Mouse (Mus musculus): Measurements from ENCODE around the gene Orc6. TPM values are rescaled to one million over a fixed set of nuclear protein-coding genes. Genes with fewer than 3 reads are reported as not detected.

Orc6 gene
- total RNA-seq (2014; rRNA removed) (41.4 and 43.2 TPM in 2 replicates), polyA plus RNA-seq (2015; fragmentation: Nextera tagmentation; extraction: Ambion mirVana) (62.3 and 63.8 TPM in 2 replicates)

- Histone ChIP-seq H3K4me2 (ENCODE audit: low read depth, low read length) (peak within 1 kb of the TSS; percentile 81), H3K27ac (peak within 1 kb of the TSS; percentile 99), H3K27me3 (ENCODE audit: insufficient read depth, low read length) (no peaks in the 10 kb centered on the region), H3K4me3 (ENCODE audit: low read length) (peak within 1 kb of the TSS; percentile 93), H3K9me3 (ENCODE audit: low read length) (no peaks in the 10 kb centered on the region), H3K4me1 (ENCODE audit: insufficient read depth, low read length) (peaks cover 14% of the 10 kb centered on the region), H3K36me3 (ENCODE audit: insufficient read depth, low read length) (peaks cover 8% of the 10 kb centered on the region; the same call in 1 of the 2 replicates), H3K9ac (replicated peaks; ENCODE audit: low read length) (peak within 1 kb of the TSS; percentile 88)
- under 1% methylated on average over 63 of the region's 63 CpGs for WGBS
- DNase-seq (ENCODE audit: low spot score) (peak; percentile 99), ATAC-seq (peak; percentile 99)
- TF ChIP-seq CTCF (IDR thresholded peaks at IDR 0.05; ENCODE audit: low read depth), result 0 out of 2 replicates have a peak, but pooled peaks have one; percentile 2
Observed at GRCm38 (mm10) chr8:85299434-85300077, at the start of gene Orc6, which contains the start of gene Vps35. TSS of gene Orc6 (plus strand) at chr8:85299632. TSS of gene Vps35 (minus strand) at chr8:85299802.

GRCm38 (mm10) chr8:85286846-85287245 lies 12.6 kb upstream of the Orc6 start:
- Histone ChIP-seq H3K36me3 (ENCODE audit: insufficient read depth, low read length) (peaks cover 33% of the 10 kb centered on the region), H3K9ac (replicated peaks; ENCODE audit: low read length) (no peak overlapping the region), H3K4me2 (ENCODE audit: low read depth, low read length) (no peak overlapping the region)

GRCm38 (mm10) chr8:85298600-85299433 lies 615 bp upstream of the Orc6 start:
- DNase-seq (ENCODE audit: low spot score), result peak; percentile 35
- Histone ChIP-seq H3K9ac (replicated peaks; ENCODE audit: low read length) (peak overlapping the region; percentile 88), H3K27me3 (ENCODE audit: insufficient read depth, low read length) (no peaks in the 10 kb centered on the region), H3K4me3 (ENCODE audit: low read length) (peak overlapping the region; percentile 93), H3K4me1 (ENCODE audit: insufficient read depth, low read length) (peaks cover 14% of the 10 kb centered on the region), H3K4me2 (ENCODE audit: low read depth, low read length) (peak overlapping the region; percentile 81), H3K36me3 (ENCODE audit: insufficient read depth, low read length) (0 out of 2 replicates have a peak, but pooled peaks cover 8% of the 10 kb centered on the region), H3K9me3 (ENCODE audit: low read length) (no peaks in the 10 kb centered on the region), H3K27ac (peak overlapping the region; percentile 99)
- under 1% methylated on average over 52 of the region's 53 CpGs for WGBS
- ATAC-seq, result peak; percentile 71; the same call in 1 of the 2 replicates
- no peak for TF ChIP-seq CTCF (IDR thresholded peaks at IDR 0.05; ENCODE audit: low read depth)

More at GRCm38 (mm10) chr8:85286846-85287245, 12.6 kb upstream of the Orc6 start:
- no peak for ATAC-seq
- DNase-seq (ENCODE audit: low spot score), result no peak
- 92% methylated on average over 1 of the region's 1 CpGs for WGBS
- TF ChIP-seq CTCF (IDR thresholded peaks at IDR 0.05; ENCODE audit: low read depth), result no peak
- Histone ChIP-seq H3K4me1 (ENCODE audit: insufficient read depth, low read length) (no peaks in the 10 kb centered on the region), H3K27ac (no peak overlapping the region), H3K27me3 (ENCODE audit: insufficient read depth, low read length) (no peaks in the 10 kb centered on the region), H3K9me3 (ENCODE audit: low read length) (no peaks in the 10 kb centered on the region), H3K4me3 (ENCODE audit: low read length) (no peak overlapping the region)

- DNase-seq (ENCODE audit: low spot score) (no peak), ATAC-seq (no peak)
- no peaks in the 10 kb centered on the region for H3K9me3 ChIP-seq (ENCODE audit: low read length)
- peaks cover 14% of the 10 kb centered on the region for H3K4me1 ChIP-seq (ENCODE audit: insufficient read depth, low read length)
- WGBS, result 35% methylated on average over 1 of the region's 1 CpGs
- H3K4me2 ChIP-seq (ENCODE audit: low read depth, low read length), result no peak overlapping the region
- no peaks in the 10 kb centered on the region for H3K27me3 ChIP-seq (ENCODE audit: insufficient read depth, low read length)
- H3K4me3 ChIP-seq (ENCODE audit: low read length), result no peak overlapping the region
- no peak overlapping the region for H3K27ac ChIP-seq
- TF ChIP-seq CTCF (IDR thresholded peaks at IDR 0.05; ENCODE audit: low read depth), result no peak
- peaks cover 23% of the 10 kb centered on the region for H3K36me3 ChIP-seq (ENCODE audit: insufficient read depth, low read length)
- no peak overlapping the region for H3K9ac ChIP-seq (replicated peaks; ENCODE audit: low read length)
Observed at GRCm38 (mm10) chr8:85301941-85302340, 2.5 kb downstream of the Orc6 start.

GRCm38 (mm10) chr8:85302931-85303330 lies 3.5 kb downstream of the Orc6 start:
- WGBS, result 93% methylated on average over 3 of the region's 3 CpGs
- ATAC-seq (no peak), DNase-seq (ENCODE audit: low spot score) (no peak)

GRCm38 (mm10) chr8:85303531-85303930 lies 4.1 kb downstream of the Orc6 start:
- Histone ChIP-seq H3K4me1 (ENCODE audit: insufficient read depth, low read length) (peaks cover 7% of the 10 kb centered on the region), H3K9me3 (ENCODE audit: low read length) (no peaks in the 10 kb centered on the region), H3K4me2 (ENCODE audit: low read depth, low read length) (no peak overlapping the region), H3K9ac (replicated peaks; ENCODE audit: low read length) (no peak overlapping the region), H3K4me3 (ENCODE audit: low read length) (no peak overlapping the region), H3K27me3 (ENCODE audit: insufficient read depth, low read length) (no peaks in the 10 kb centered on the region), H3K36me3 (ENCODE audit: insufficient read depth, low read length) (peaks cover 33% of the 10 kb centered on the region), H3K27ac (no peak overlapping the region)
- WGBS, result 84% methylated on average over 5 of the region's 5 CpGs
- no peak for DNase-seq (ENCODE audit: low spot score)
- ATAC-seq, result no peak
- TF ChIP-seq CTCF (IDR thresholded peaks at IDR 0.05; ENCODE audit: low read depth), result no peak

More at GRCm38 (mm10) chr8:85302931-85303330, 3.5 kb downstream of the Orc6 start:
- Histone ChIP-seq H3K27ac (no peak overlapping the region), H3K27me3 (ENCODE audit: insufficient read depth, low read length) (no peaks in the 10 kb centered on the region), H3K4me1 (ENCODE audit: insufficient read depth, low read length) (peaks cover 9% of the 10 kb centered on the region), H3K36me3 (ENCODE audit: insufficient read depth, low read length) (peaks cover 28% of the 10 kb centered on the region), H3K9me3 (ENCODE audit: low read length) (no peaks in the 10 kb centered on the region), H3K9ac (replicated peaks; ENCODE audit: low read length) (no peak overlapping the region), H3K4me2 (ENCODE audit: low read depth, low read length) (no peak overlapping the region), H3K4me3 (ENCODE audit: low read length) (no peak overlapping the region)
- TF ChIP-seq CTCF (IDR thresholded peaks at IDR 0.05; ENCODE audit: low read depth), result no peak
